Mouse (Mus musculus) myocyte (in vitro differentiated cells): ENCODE results near the gene 4931417E11Rik. TPM values are rescaled to one million over a fixed set of nuclear protein-coding genes. Genes with fewer than 3 reads are reported as not detected.

Experiments used
- H3K27me3 ChIP-seq: one replicate; pipeline ENCODE4 v1.6.1; 2011; ENCODE audit not compliant: control insufficient read depth, insufficient read depth, insufficient read length
- H3K36me3 ChIP-seq: one replicate; pipeline ENCODE4 v1.6.1; 2011; ENCODE audit not compliant: control insufficient read depth, insufficient read depth
- H3K4me2 ChIP-seq: one replicate; pipeline ENCODE4 v1.6.1; 2011; ENCODE audit warnings: low read depth, control low read depth
- H3K4me3 ChIP-seq: one replicate; pipeline ENCODE4 v1.5.1; 2011; ENCODE audit warnings: mild to moderate bottlenecking, control low read depth, moderate library complexity
- H3K79me2 ChIP-seq: one replicate; pipeline ENCODE4 v1.6.1; 2011; ENCODE audit not compliant: control insufficient read depth, insufficient read depth
- H3ac ChIP-seq: one replicate; pipeline ENCODE4 v1.6.1; 2011; ENCODE audit not compliant: control insufficient read depth, insufficient read length
- CEBPB ChIP-seq: IDR thresholded peaks from 2 replicates; pipeline ENCODE4 v1.6.1; 2011; ENCODE audit warnings: mild to moderate bottlenecking, moderate library complexity; ENCODE audit not compliant: poor library complexity, insufficient read depth, severe bottlenecking
- E2F4 ChIP-seq: IDR thresholded peaks from one replicate; pipeline ENCODE4 v1.6.1; 2011; ENCODE audit warnings: mild to moderate bottlenecking, control low read depth, moderate library complexity; ENCODE audit not compliant: insufficient read depth
- MAX ChIP-seq: IDR thresholded peaks from one replicate; pipeline ENCODE4 v1.6.1; 2011; ENCODE audit warnings: low read depth, mild to moderate bottlenecking, control low read depth
- MYOD1 ChIP-seq, 3 experiments: IDR thresholded peaks; one replicate each; pipeline ENCODE4 v1.6.1; 2011; ENCODE audit warnings: control low read depth in 2 of 3, low read depth in 2 of 3, mild to moderate bottlenecking in 2 of 3, moderate library complexity in 1 of 3; ENCODE audit not compliant: insufficient read length in 2 of 3, control insufficient read depth in 1 of 3
- MYOG ChIP-seq, 3 experiments: IDR thresholded peaks; one replicate each; pipeline ENCODE4 v1.6.1; 2011; ENCODE audit warnings: control low read depth in 2 of 3, low read depth in 2 of 3, mild to moderate bottlenecking in 2 of 3; ENCODE audit not compliant: insufficient read length in 2 of 3, control insufficient read depth in 1 of 3, insufficient read depth in 1 of 3
- POLR2A ChIP-seq: IDR thresholded peaks from one replicate; pipeline ENCODE4 v1.6.1; 2011; ENCODE audit warnings: low read depth, mild to moderate bottlenecking, control low read depth, moderate library complexity; ENCODE audit not compliant: insufficient read length
- POLR2AphosphoS2 ChIP-seq: IDR thresholded peaks from one replicate; pipeline ENCODE4 v1.6.1; 2011; ENCODE audit warnings: low read depth, control low read depth; ENCODE audit not compliant: insufficient read length
- REST ChIP-seq: IDR thresholded peaks from one replicate; pipeline ENCODE4 v1.6.1; 2011; ENCODE audit warnings: mild to moderate bottlenecking, control low read depth, moderate library complexity; ENCODE audit not compliant: insufficient read depth, insufficient read length
- SRF ChIP-seq: IDR thresholded peaks from one replicate; pipeline ENCODE4 v1.6.1; 2011; ENCODE audit warnings: low read depth; ENCODE audit not compliant: control insufficient read depth, insufficient read length
- TCF12 ChIP-seq: IDR thresholded peaks from one replicate; pipeline ENCODE4 v1.6.1; 2011; ENCODE audit warnings: mild to moderate bottlenecking, control low read depth; ENCODE audit not compliant: poor library complexity, insufficient read depth, severe bottlenecking
- TCF3 ChIP-seq: IDR thresholded peaks from one replicate; pipeline ENCODE4 v1.6.1; 2011; ENCODE audit warnings: low read depth, control low read depth; ENCODE audit not compliant: insufficient read length
- USF1 ChIP-seq: IDR thresholded peaks from one replicate; pipeline ENCODE4 v1.6.1; 2011; ENCODE audit warnings: low read depth, mild to moderate bottlenecking, control low read depth, moderate library complexity
- polyA plus RNA-seq: library from polyadenylated mRNA; unstranded; fragments of >200 nt; fragmentation: generic; extraction: Trizol; gene quantifications from one replicate; pipeline ENCODE4 v1.2.1, GENCODE M21; 2012; ENCODE audit warnings: missing spikeins

4931417E11Rik gene
- polyA plus RNA-seq, 1 experiment: not detected

DNA sequence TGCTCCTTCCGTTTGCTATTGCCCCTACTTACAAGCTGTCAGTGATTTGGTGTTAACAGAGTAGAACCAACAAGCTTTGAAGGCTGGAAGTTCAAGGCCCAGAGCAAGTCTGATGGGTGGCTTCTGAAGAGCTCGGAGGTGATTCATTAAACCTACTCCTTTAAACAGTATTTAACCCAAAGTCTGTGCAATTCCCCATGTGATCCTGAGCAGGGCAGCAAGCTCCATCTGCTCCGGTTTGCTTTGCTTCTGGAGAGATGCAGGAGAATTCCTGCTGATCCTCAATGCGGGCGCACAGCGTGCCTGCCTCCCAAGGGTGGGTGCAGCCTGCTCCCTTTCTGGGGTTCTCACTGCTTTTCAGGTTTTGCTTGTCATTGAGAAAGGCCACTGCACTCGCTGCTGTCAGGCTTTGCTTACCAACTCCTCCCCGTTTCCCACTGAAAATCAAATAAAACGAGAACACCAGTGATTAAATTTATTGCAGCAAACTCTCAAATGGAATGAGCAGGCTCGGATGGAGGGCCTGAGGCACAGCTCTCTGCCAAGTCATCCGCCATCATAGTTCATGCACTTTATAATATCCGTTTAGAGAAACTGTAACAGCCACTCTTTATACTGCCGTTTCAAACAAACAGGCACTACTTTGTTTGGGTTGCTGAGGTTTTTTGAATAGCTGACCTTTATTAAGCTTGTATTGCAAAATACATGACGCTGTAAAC lies 40.7 kb downstream of the 4931417E11Rik start:
- Histone ChIP-seq H3K27me3 (no peaks in the 10 kb centered on the region), H3ac (peak overlapping the region; percentile 52), H3K4me3 (no peak overlapping the region), H3K79me2 (no peaks in the 10 kb centered on the region), H3K36me3 (no peaks in the 10 kb centered on the region), H3K4me2 (no peak overlapping the region)
- TF ChIP-seq CEBPB (no peak), TCF3 (no peak), MYOG (IDR thresholded peaks at IDR 0.05; ENCODE audit: control insufficient read depth in 1 of 3, insufficient read depth in 1 of 3, insufficient read length in 2 of 3, low read depth in 2 of 3) (no peak), MYOD1 (IDR thresholded peaks at IDR 0.05; ENCODE audit: control insufficient read depth in 1 of 3, insufficient read length in 2 of 3, low read depth in 2 of 3) (no peak), USF1 (no peak), TCF12 (no peak), REST (no peak), SRF (no peak), POLR2AphosphoS2 (no peak), POLR2A (no peak), MAX (no peak), E2F4 (no peak)

DNA sequence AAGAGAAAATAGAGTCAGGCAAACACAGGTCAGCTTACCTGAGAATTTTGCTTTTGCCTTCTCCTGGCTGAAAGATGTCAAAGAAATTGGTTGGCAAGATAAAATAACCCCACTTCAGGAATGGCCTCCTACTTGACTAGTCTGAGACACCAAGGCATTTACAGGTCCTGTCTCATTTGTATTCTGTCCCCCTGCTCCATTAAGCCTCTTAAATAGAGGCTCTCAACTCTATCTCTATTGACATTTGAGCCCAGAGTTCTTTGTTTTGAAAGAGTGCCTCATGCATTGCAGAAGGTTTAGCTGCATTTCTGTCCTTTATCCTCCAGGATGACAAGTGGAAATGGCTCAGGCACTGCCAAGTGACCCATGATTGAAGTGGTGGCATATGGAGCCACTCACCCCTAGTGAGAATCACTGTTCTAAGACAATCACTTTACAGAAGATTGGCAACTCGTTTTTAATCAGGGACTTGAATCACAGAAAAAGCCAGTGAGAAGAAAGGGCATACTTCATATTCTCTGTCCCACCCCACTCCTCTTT lies 42.1 kb downstream of the 4931417E11Rik start:
- TF ChIP-seq USF1 (no peak), MYOG (IDR thresholded peaks at IDR 0.05; ENCODE audit: control insufficient read depth in 1 of 3, insufficient read depth in 1 of 3, insufficient read length in 2 of 3, low read depth in 2 of 3) (no peak), MYOD1 (IDR thresholded peaks at IDR 0.05; ENCODE audit: control insufficient read depth in 1 of 3, insufficient read length in 2 of 3, low read depth in 2 of 3) (no peak)
- no peaks in the 10 kb centered on the region for H3K36me3 ChIP-seq
- no peaks in the 10 kb centered on the region for H3K27me3 ChIP-seq
- H3K4me3 ChIP-seq: no peak overlapping the region
- H3ac ChIP-seq: no peak overlapping the region
- H3K4me2 ChIP-seq: no peak overlapping the region
- H3K79me2 ChIP-seq: no peaks in the 10 kb centered on the region

Other genes with a start within 250 kb of the 4931417E11Rik start
- 0.01 TPM for gene Dnah6, start 248.0 kb downstream of the 4931417E11Rik start, polyA plus RNA-seq
- 147 TPM for gene Suclg1, start 221.3 kb downstream of the 4931417E11Rik start, polyA plus RNA-seq